Mouse (Mus musculus): ENCODE measurements at regions not wholly inside any gene's neighbourhood (a gene's known extent, or its start where the extent isn't known, plus 50 kb on each side); places are given as distances from the start of the nearest gene placed in this dataset.

- in situ Hi-C loops (cut with MboI; ENCODE audit: low pct_unique_long_range_greater_than_20kb in 1 of 2, low sequenced_read_pairs in 2 of 2, unreplicated experiment in 1 of 2) = loop anchor here in 1 of 2 experiments (10.0 kb wide), 1 partner anchor 327 kb away; no protein-coding TSS in a partner anchor
Observed at GRCm38 (mm10) chr3:121871795-121872194, 56.7 kb upstream of the Abcd3 start.

- in situ Hi-C loops (cut with MboI; ENCODE audit: low pct_unique_long_range_greater_than_20kb in 1 of 2, low sequenced_read_pairs in 2 of 2, unreplicated experiment in 1 of 2) = loop anchor here in 1 of 2 experiments (10.0 kb wide), 1 partner anchor 326 kb away; no protein-coding TSS in a partner anchor
Observed at GRCm38 (mm10) chr3:121870726-121871125, 55.6 kb upstream of the Abcd3 start.

DNA sequence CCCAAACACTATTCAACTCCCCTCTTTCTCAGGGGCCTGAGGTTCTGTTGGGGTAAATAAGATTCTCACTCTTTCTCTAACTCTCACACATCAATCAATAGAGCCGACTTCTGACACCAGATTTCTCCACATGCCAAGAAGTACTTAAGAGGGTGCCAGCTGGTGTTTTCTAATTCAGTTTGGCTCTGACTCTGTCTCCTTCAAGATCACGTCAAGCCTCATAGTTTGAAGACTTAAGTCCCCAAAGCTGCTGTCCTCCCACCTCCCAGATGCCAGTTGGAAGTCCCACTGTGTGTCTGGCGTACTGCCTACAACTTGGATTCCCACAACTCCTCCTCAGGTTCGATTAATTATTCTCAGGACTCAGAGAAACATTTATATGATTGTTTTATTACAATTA lies 54.6 kb upstream of the Abcd3 start:
- in situ Hi-C loops (cut with MboI; ENCODE audit: low pct_unique_long_range_greater_than_20kb in 1 of 2, low sequenced_read_pairs in 2 of 2, unreplicated experiment in 1 of 2) = loop anchor here in 1 of 2 experiments (10.0 kb wide), 1 partner anchor 325 kb away; no protein-coding TSS in a partner anchor

DNA sequence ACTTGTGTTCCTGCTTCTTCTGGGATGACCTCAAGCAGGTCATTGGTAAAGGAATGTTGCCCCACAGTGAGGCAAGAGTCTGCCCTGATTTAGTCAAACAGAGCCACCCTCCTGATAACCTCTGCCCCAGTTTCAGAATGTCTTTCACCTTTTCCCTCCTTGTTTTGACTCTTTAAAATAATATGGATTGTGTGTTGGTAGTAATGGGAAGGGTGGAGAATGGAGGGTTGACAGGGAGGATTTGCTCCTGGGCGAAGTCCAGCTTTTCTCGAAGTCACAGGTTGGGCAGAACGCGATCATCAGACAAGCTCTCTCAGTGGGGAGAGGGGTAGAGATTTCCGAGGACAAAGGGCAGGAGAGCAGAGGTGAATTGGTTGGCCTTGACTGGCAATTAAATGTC lies 52.2 kb upstream of the Abcd3 start:
- in situ Hi-C loops (cut with MboI; ENCODE audit: low pct_unique_long_range_greater_than_20kb in 1 of 2, low sequenced_read_pairs in 2 of 2, unreplicated experiment in 1 of 2) = no loop called here

DNA sequence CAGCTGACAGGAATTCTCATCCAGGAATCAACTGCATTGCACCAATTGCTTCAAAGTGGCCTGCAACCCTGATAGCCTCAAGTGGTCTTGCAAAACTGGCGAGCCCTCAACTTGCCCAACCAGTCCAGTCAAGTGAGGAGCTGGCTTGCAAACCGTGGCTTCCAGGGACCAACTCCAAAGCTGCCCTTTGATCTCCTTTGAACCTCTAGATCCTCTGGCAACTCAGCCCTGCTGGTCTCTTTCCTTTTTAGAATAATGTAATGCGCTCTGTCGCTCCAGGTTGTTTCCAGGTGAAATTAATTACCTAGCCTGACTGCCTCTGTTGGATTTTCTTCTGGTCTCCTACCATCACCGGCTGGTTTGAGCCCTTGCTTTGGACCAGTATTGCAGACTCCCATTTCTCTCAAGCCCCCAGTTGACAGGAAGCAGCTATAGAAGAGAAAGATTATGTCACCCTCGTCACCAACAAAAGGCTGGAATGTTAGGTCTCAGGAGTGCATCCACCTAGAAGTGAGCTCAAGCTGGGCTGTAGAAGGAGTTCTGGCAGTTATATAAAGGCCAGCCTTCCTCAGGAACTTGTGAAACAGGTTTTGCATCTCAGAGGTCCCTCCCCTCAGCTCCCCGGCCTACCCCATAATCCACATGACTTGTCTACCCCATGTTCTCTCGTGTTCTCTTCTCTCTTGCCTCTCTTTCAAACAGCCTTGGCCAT lies 49.8 kb upstream of the Abcd3 start:
- in situ Hi-C loops (cut with MboI; ENCODE audit: low pct_unique_long_range_greater_than_20kb in 1 of 2, low sequenced_read_pairs in 2 of 2, unreplicated experiment in 1 of 2) = no loop called here
